Mouse (Mus musculus): Measurements from ENCODE around the gene Il1f10. TPM values are rescaled to one million over a fixed set of nuclear protein-coding genes. Genes with fewer than 3 reads are reported as not detected.

Gene Il1f10
- polyA plus RNA-seq (2015; fragmentation: Nextera tagmentation; extraction: Ambion mirVana): not detected in 2 replicates

DNA sequence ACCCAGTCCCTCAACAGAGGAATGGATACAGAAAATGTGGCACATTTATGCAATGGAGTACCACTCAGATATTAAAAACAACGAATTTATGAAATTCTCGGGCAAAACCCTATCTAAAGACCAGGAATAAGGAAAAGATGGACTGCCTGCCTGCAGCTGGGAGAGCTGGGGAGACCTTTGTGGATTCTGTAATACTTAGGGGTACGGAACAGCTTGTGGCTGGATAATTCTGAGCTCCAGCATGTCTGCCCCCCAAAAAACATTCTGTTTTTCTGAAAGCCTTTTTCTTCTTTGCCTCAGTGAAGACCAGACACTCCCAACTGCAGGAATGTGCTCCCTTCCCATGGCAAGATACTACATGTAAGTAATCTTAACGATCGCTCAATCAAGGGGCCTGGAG is at the start of gene Il1f10:
Il1f10 (plus strand) TSS at position 301 of the 400 bp plus-strand sequence.
- no peak within 1 kb of the TSS for H3K27ac ChIP-seq (ENCODE audit: low read length)
- 62% methylated on average over 5 of the region's 5 CpGs for WGBS (ENCODE audit: insufficient replicate concordance)
- no peak for ATAC-seq (ENCODE audit: low read depth)

DNA sequence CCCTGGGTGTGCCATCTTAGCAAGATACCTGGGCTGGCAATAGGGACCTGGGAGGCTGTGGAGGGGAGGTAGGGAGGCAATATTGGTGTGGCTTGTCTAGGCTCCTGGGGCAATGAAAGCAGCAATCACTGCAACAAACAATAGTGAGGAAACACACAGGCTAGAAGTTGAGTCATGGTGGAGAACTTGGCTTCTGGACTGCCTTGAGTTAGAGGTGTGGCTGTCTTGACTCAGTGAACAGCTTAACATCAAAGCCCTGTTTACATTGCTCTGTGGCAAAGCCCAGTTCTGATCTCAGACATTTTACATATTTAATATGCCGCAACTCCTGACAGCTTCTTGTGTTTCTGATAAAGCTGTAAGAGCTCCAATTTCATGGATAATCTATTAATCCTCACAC is 23.5 kb upstream of the Il1f10 start:
- Histone ChIP-seq H3K27me3 (ENCODE audit: control insufficient read depth, insufficient read depth, low read depth, low read length) (no peaks in the 10 kb centered on the region), H3K9me3 (replicated peaks; ENCODE audit: control insufficient read depth, low read length) (no peaks in the 10 kb centered on the region), H3K4me3 (ENCODE audit: low read depth, low read length) (no peak overlapping the region), H3K27ac (ENCODE audit: low read length) (no peak overlapping the region), H3K9ac (ENCODE audit: low read depth, low read length) (no peak overlapping the region), H3K4me1 (ENCODE audit: control insufficient read depth, low read depth, low read length) (no peaks in the 10 kb centered on the region), H3K36me3 (ENCODE audit: control insufficient read depth, insufficient read depth) (no peaks in the 10 kb centered on the region), H3K4me2 (ENCODE audit: low read depth, low read length) (no peak overlapping the region)
- no peak for ATAC-seq (ENCODE audit: low read depth)
- WGBS (ENCODE audit: insufficient replicate concordance): 69% methylated on average over 1 of the region's 1 CpGs

More for the DNA sequence above, at the start of gene Il1f10:
- H3K4me1 ChIP-seq (ENCODE audit: control insufficient read depth, low read depth, low read length): no peaks in the 10 kb centered on the region
- no peak within 1 kb of the TSS for H3K4me3 ChIP-seq (ENCODE audit: low read depth, low read length)
- H3K4me2 ChIP-seq (ENCODE audit: low read depth, low read length): no peak within 1 kb of the TSS
- no peaks in the 10 kb centered on the region for H3K36me3 ChIP-seq (ENCODE audit: control insufficient read depth, insufficient read depth)
- H3K27me3 ChIP-seq (ENCODE audit: control insufficient read depth, insufficient read depth, low read depth, low read length): no peaks in the 10 kb centered on the region
- no peak within 1 kb of the TSS for H3K9ac ChIP-seq (ENCODE audit: low read depth, low read length)
- H3K9me3 ChIP-seq (replicated peaks; ENCODE audit: control insufficient read depth, low read length): no peaks in the 10 kb centered on the region

DNA sequence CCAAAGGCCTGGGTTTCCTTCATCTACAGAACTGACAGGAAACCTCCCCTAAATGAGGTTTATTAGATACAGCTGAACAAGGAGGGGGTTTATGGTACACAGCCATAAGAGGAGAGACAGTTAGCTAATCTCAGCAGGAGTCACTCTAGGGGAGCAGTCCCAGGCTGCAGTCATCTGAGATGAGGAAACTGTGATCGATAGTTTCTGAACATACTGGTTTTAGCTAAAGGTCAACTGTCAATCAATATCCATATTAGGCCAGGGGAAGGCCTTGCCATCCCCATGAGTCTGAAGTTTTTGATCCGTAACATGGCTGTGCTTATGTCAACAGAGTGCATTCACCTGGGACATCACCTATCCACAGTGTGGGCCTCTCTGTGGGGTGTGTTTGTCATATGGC is 17.4 kb upstream of the Il1f10 start:
- Histone ChIP-seq H3K9me3 (replicated peaks; ENCODE audit: control insufficient read depth, low read length) (no peaks in the 10 kb centered on the region), H3K27me3 (ENCODE audit: control insufficient read depth, insufficient read depth, low read depth, low read length) (no peaks in the 10 kb centered on the region), H3K36me3 (ENCODE audit: control insufficient read depth, insufficient read depth) (no peaks in the 10 kb centered on the region), H3K4me2 (ENCODE audit: low read depth, low read length) (no peak overlapping the region), H3K9ac (ENCODE audit: low read depth, low read length) (no peak overlapping the region), H3K4me3 (ENCODE audit: low read depth, low read length) (no peak overlapping the region), H3K4me1 (ENCODE audit: control insufficient read depth, low read depth, low read length) (no peaks in the 10 kb centered on the region), H3K27ac (ENCODE audit: low read length) (no peak overlapping the region)
- 69% methylated on average over 2 of the region's 2 CpGs for WGBS (ENCODE audit: insufficient replicate concordance)
- ATAC-seq (ENCODE audit: low read depth): peak; percentile 35; the same call in 1 of the 2 replicates

DNA sequence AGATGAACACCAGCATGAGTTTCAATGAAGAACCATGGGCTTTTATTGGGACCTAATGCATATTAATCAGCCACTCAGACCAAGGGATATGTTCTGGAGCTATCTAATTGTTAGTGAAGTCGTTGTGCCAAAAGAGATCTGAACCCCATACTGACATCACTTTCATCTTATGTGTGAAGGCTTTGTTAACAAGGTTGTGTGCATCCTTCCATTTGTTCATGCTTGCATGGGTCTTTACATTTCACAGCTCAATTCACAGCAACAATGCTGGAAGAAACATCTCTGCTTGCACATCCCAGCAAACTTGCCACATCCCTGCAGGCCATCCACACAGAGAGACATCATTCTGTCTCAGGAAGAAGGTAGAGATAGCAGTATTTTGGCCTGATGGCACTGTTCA is 15.8 kb upstream of the Il1f10 start:
- Histone ChIP-seq H3K4me1 (ENCODE audit: control insufficient read depth, low read depth, low read length) (no peaks in the 10 kb centered on the region), H3K9me3 (replicated peaks; ENCODE audit: control insufficient read depth, low read length) (no peaks in the 10 kb centered on the region), H3K4me2 (ENCODE audit: low read depth, low read length) (no peak overlapping the region), H3K9ac (ENCODE audit: low read depth, low read length) (no peak overlapping the region), H3K4me3 (ENCODE audit: low read depth, low read length) (no peak overlapping the region), H3K27ac (ENCODE audit: low read length) (no peak overlapping the region), H3K36me3 (ENCODE audit: control insufficient read depth, insufficient read depth) (no peaks in the 10 kb centered on the region), H3K27me3 (ENCODE audit: control insufficient read depth, insufficient read depth, low read depth, low read length) (no peaks in the 10 kb centered on the region)
- WGBS (ENCODE audit: insufficient replicate concordance): 28% methylated on average over 1 of the region's 1 CpGs
- no peak for ATAC-seq (ENCODE audit: low read depth)

DNA sequence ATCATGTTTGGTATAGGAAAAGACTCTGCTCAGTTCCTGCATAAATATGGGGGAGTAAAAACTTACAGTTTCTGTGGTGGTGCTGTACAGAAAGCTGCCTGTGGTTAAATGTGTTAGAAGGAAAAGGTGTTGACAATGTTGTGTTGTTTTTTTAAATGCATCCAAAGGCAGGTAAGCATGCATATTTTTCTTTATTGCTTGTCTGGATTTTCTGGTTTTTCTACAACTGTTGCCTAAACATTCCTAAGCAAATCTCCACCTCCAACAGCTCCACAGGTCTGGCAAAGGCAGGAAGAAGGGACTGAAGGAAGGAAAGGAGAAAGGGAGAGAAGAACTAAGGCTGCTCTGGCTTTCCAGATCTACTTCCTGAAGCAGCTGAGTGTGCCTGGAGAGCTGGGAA is 14.3 kb upstream of the Il1f10 start, which contains the start of gene Il1f5:
Il1f5 (plus strand) TSS at position 301 of the 400 bp plus-strand sequence.
- H3K27me3 ChIP-seq (ENCODE audit: control insufficient read depth, insufficient read depth, low read depth, low read length): no peaks in the 10 kb centered on the region
- H3K4me2 ChIP-seq (ENCODE audit: low read depth, low read length): no peak within 1 kb of the TSS
- H3K9me3 ChIP-seq (replicated peaks; ENCODE audit: control insufficient read depth, low read length): no peaks in the 10 kb centered on the region
- no peak within 1 kb of the TSS for H3K27ac ChIP-seq (ENCODE audit: low read length)
- H3K4me1 ChIP-seq (ENCODE audit: control insufficient read depth, low read depth, low read length): no peaks in the 10 kb centered on the region
- H3K36me3 ChIP-seq (ENCODE audit: control insufficient read depth, insufficient read depth): no peaks in the 10 kb centered on the region
- H3K4me3 ChIP-seq (ENCODE audit: low read depth, low read length): no peak within 1 kb of the TSS
- H3K9ac ChIP-seq (ENCODE audit: low read depth, low read length): no peak within 1 kb of the TSS
- ATAC-seq (ENCODE audit: low read depth): no peak

DNA sequence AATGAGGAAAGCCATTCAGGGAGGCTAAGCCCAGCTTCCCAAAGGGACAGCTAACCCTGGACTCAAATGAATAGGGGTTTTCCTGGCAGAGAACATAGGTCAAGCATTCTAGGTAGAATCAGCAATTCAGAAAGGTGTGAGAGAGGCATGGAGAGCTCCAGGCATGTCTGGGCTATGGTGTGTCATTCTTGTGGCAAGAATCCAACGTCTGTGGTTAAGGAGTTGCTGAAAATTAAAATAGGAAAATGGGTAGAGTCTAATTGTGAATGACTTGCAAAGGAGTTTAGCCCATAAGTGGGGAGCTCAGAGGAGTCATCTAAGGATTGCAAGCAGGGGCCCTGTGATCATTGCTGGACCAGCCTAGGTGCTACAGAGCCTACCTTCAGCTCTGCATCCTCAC is 3.6 kb downstream of the Il1f10 start:
- ATAC-seq (ENCODE audit: low read depth): no peak
- H3K27me3 ChIP-seq (ENCODE audit: control insufficient read depth, insufficient read depth, low read depth, low read length): no peaks in the 10 kb centered on the region
- H3K27ac ChIP-seq (ENCODE audit: low read length): no peak overlapping the region
- H3K4me1 ChIP-seq (ENCODE audit: control insufficient read depth, low read depth, low read length): no peaks in the 10 kb centered on the region
- no peak overlapping the region for H3K9ac ChIP-seq (ENCODE audit: low read depth, low read length)
- H3K4me3 ChIP-seq (ENCODE audit: low read depth, low read length): no peak overlapping the region
- H3K9me3 ChIP-seq (replicated peaks; ENCODE audit: control insufficient read depth, low read length): no peaks in the 10 kb centered on the region
- no peaks in the 10 kb centered on the region for H3K36me3 ChIP-seq (ENCODE audit: control insufficient read depth, insufficient read depth)
- H3K4me2 ChIP-seq (ENCODE audit: low read depth, low read length): no peak overlapping the region
- WGBS (ENCODE audit: insufficient replicate concordance): 37% methylated on average over 1 of the region's 1 CpGs

DNA sequence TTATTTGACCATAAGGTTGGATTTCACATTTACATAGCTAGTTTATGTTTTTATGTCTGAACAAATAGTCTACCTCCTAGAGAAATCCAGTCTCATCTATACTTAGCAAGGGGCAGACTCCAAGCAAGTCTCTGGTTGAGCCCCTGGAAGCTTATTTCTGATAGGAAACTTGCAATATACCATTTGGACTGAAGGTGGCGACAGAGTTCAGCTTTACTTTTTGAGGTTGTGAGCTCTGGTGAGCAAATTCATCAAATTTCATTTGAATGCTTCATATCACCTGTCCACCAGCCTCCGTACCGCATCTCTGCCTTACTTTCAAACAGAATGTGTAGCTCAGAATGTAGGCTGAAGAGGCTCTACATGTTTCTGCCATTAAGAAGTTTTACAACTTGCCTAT is 5.8 kb downstream of the Il1f10 start:
- no peak for ATAC-seq (ENCODE audit: low read depth)
- Histone ChIP-seq H3K9me3 (replicated peaks; ENCODE audit: control insufficient read depth, low read length) (no peaks in the 10 kb centered on the region), H3K4me2 (ENCODE audit: low read depth, low read length) (no peak overlapping the region), H3K4me1 (ENCODE audit: control insufficient read depth, low read depth, low read length) (no peaks in the 10 kb centered on the region), H3K4me3 (ENCODE audit: low read depth, low read length) (no peak overlapping the region), H3K27me3 (ENCODE audit: control insufficient read depth, insufficient read depth, low read depth, low read length) (no peaks in the 10 kb centered on the region), H3K36me3 (ENCODE audit: control insufficient read depth, insufficient read depth) (no peaks in the 10 kb centered on the region), H3K9ac (ENCODE audit: low read depth, low read length) (no peak overlapping the region), H3K27ac (ENCODE audit: low read length) (no peak overlapping the region)
- 2% methylated on average over 3 of the region's 3 CpGs for WGBS (ENCODE audit: insufficient replicate concordance)

DNA sequence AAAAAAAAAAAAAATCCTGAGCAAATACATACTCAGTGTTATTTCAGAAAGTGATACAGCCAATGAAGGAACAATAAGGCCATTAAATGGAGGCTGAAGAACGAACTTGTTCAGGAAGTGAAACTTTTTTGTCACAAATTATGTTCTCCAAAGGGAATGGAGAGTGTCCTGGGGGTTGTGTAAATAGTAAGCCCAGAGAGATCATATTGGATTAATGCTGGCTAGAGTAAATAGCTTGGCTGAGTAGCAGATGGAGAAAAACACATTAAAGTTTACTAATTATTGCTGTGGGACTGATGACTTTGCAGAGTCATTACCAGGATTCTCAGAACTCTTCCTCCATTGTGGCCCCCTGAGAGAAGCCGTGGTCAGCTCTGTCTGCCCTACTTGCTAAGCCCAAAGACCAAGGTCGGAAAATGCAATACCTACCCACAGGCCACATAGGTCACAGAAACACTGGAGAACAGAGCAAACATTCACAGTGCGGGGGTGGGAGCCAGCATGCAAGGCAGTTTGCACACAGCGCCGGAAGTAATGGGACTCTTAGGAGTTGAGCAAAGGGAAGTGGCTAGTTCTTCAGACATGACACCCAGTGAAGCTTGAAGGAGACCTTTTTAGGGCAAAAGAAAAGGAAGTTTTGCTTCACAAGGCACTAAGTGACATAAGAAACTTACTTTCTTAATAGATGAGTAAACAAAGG is 20.5 kb downstream of the Il1f10 start:
- Histone ChIP-seq H3K4me3 (ENCODE audit: low read depth, low read length) (no peak overlapping the region), H3K4me2 (ENCODE audit: low read depth, low read length) (no peak overlapping the region), H3K27ac (ENCODE audit: low read length) (peak overlapping the region; percentile 68), H3K9ac (ENCODE audit: low read depth, low read length) (no peak overlapping the region), H3K36me3 (ENCODE audit: control insufficient read depth, insufficient read depth) (no peaks in the 10 kb centered on the region), H3K4me1 (ENCODE audit: control insufficient read depth, low read depth, low read length) (no peaks in the 10 kb centered on the region), H3K9me3 (replicated peaks; ENCODE audit: control insufficient read depth, low read length) (no peaks in the 10 kb centered on the region), H3K27me3 (ENCODE audit: control insufficient read depth, insufficient read depth, low read depth, low read length) (no peaks in the 10 kb centered on the region)
- 27% methylated on average over 6 of the region's 6 CpGs for WGBS (ENCODE audit: insufficient replicate concordance)
- ATAC-seq (ENCODE audit: low read depth): peak; percentile 96

DNA sequence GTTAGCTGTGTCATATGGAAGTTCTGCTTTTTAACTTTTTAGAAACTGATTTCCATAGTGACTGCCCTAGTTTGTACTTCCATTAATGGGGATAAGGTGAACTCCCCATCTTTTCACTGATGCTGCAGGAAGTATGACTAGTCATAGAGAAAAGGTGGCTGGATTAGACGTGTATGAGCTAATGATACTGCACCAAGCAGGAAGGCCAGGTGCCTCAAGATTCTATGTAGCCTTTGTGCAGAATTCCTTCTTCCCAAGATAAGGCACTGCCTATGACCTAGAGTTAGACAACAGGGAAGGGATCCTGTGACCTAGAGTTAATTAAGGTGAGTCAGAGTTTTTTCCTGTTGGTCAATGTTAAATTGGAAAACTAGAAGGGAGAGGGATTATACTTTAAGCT is 25.9 kb downstream of the Il1f10 start:
- Histone ChIP-seq H3K4me3 (ENCODE audit: low read depth, low read length) (no peak overlapping the region), H3K9ac (ENCODE audit: low read depth, low read length) (no peak overlapping the region), H3K27ac (ENCODE audit: low read length) (no peak overlapping the region), H3K9me3 (replicated peaks; ENCODE audit: control insufficient read depth, low read length) (no peaks in the 10 kb centered on the region), H3K4me2 (ENCODE audit: low read depth, low read length) (no peak overlapping the region), H3K4me1 (ENCODE audit: control insufficient read depth, low read depth, low read length) (no peaks in the 10 kb centered on the region), H3K27me3 (ENCODE audit: control insufficient read depth, insufficient read depth, low read depth, low read length) (no peaks in the 10 kb centered on the region), H3K36me3 (ENCODE audit: control insufficient read depth, insufficient read depth) (no peaks in the 10 kb centered on the region)
- 53% methylated on average over 1 of the region's 1 CpGs for WGBS (ENCODE audit: insufficient replicate concordance)
- ATAC-seq (ENCODE audit: low read depth): no peak

All from liver, embryonic 16.5 days (tissue).